Comparison of ENCODE assay signal across 22 mouse cellular contexts in genomic region chr8:66404711-66405414, GRCm38 (mm10).
A peak's percentile ranks its signal among the peaks of the same experiment; 100 is the strongest.
DNase-seq lines count a peak whose midpoint lies in the region; ATAC-seq and TF ChIP-seq lines count a peak whose summit lies in the region.
"Had no signal": no experiment of that assay in that cellular context is flagged by ENCODE, and none has a peak within 500 bp of the region (broad histone marks: within the 10 kb centered on the region; RNA-seq: fewer than 3 reads in every experiment).

No protein-coding gene starts in this region.

- no peak for TF ChIP-seq EP300 in liver, postnatal 0 days (IDR thresholded peaks at IDR 0.05; ENCODE audit: low read depth)

- no peak overlapping the region for H3K4me3 ChIP-seq in forebrain, embryonic 13.5 days
- H3K4me3 ChIP-seq in forebrain, embryonic 15.5 days: no peak overlapping the region
- H3K4me3 ChIP-seq in liver, postnatal 0 days (ENCODE audit: low read depth, low read length): no peak overlapping the region
- H3K4me3 ChIP-seq in liver, embryonic 11.5 days (ENCODE audit: low read depth, low read length): no peak overlapping the region
- H3K4me3 ChIP-seq in intestine, embryonic 16.5 days (ENCODE audit: low read length): no peak overlapping the region
- H3K4me3 ChIP-seq: embryonic facial prominence, embryonic 13.5 days; erythroblast, embryonic 14.5 days; heart, embryonic 10.5 days; hindbrain, embryonic 15.5 days; intestine, embryonic 15.5 days; liver, embryonic 13.5 days had no signal

- no peaks in the 10 kb centered on the region for H3K9me3 ChIP-seq in forebrain, embryonic 13.5 days (replicated peaks)
- H3K9me3 ChIP-seq in forebrain, embryonic 15.5 days: no peaks in the 10 kb centered on the region
- no peaks in the 10 kb centered on the region for H3K9me3 ChIP-seq in liver, postnatal 0 days (ENCODE audit: low read length)
- no peaks in the 10 kb centered on the region for H3K9me3 ChIP-seq in liver, embryonic 11.5 days (ENCODE audit: control insufficient read depth, low read length)
- H3K9me3 ChIP-seq in intestine, embryonic 16.5 days (ENCODE audit: control insufficient read depth, low read length): no peaks in the 10 kb centered on the region
- H3K9me3 ChIP-seq: embryonic facial prominence, embryonic 13.5 days; heart, embryonic 10.5 days; hindbrain, embryonic 15.5 days; intestine, embryonic 15.5 days; liver, embryonic 13.5 days had no signal

- no peak for TF ChIP-seq CTCF in liver, postnatal 0 days (IDR thresholded peaks at IDR 0.05; ENCODE audit: low read depth)
- no peak for TF ChIP-seq CTCF in brain, embryonic 14.5 days (IDR thresholded peaks at IDR 0.05; ENCODE audit: borderline replicate concordance, extremely low read depth, insufficient read depth, insufficient read length)

- no peak for DNase-seq in liver, postnatal 0 days
- no peak for DNase-seq in liver, embryonic 11.5 days (ENCODE audit: low spot score)
- DNase-seq in A20 (ENCODE audit: low read depth, low spot score): peak; percentile 76
- peak; percentile 62 for DNase-seq in brain, embryonic 14.5 days (ENCODE audit: low read depth)
- DNase-seq in embryo, embryonic 9.5 days (ENCODE audit: extremely low spot score): no peak
- DNase-seq: adrenal gland, postnatal 36 days; cerebellum, adult 2 months; cerebellum, postnatal 25 days; heart, postnatal 4 days; kidney, adult 9 months; kidney, postnatal 14 days; liver, embryonic 13.5 days; lung, embryonic 14.5 days had no signal

- WGBS in forebrain, embryonic 13.5 days: 65% methylated on average over 2 of the region's 2 CpGs
- WGBS in forebrain, embryonic 15.5 days: 71% methylated on average over 2 of the region's 2 CpGs
- WGBS in liver, postnatal 0 days (ENCODE audit: insufficient replicate concordance): 72% methylated on average over 2 of the region's 2 CpGs
- 72% methylated on average over 2 of the region's 2 CpGs for WGBS in liver, embryonic 11.5 days
- 88% methylated on average over 2 of the region's 2 CpGs for WGBS in intestine, embryonic 16.5 days

- no peaks in the 10 kb centered on the region for H3K27me3 ChIP-seq in forebrain, embryonic 13.5 days
- H3K27me3 ChIP-seq in forebrain, embryonic 15.5 days: no peaks in the 10 kb centered on the region
- H3K27me3 ChIP-seq in liver, postnatal 0 days (ENCODE audit: insufficient read depth, low read length): no peaks in the 10 kb centered on the region
- no peaks in the 10 kb centered on the region for H3K27me3 ChIP-seq in liver, embryonic 11.5 days (replicated peaks; ENCODE audit: control insufficient read depth, insufficient read depth, low read length)
- H3K27me3 ChIP-seq in intestine, embryonic 16.5 days (replicated peaks; ENCODE audit: control insufficient read depth, insufficient read depth, low read length): no peaks in the 10 kb centered on the region
- H3K27me3 ChIP-seq: embryonic facial prominence, embryonic 13.5 days; hindbrain, embryonic 15.5 days; intestine, embryonic 15.5 days; liver, embryonic 13.5 days had no signal

- no peaks in the 10 kb centered on the region for H3K36me3 ChIP-seq in forebrain, embryonic 13.5 days (ENCODE audit: poor library complexity, severe bottlenecking)
- H3K36me3 ChIP-seq in forebrain, embryonic 15.5 days: no peaks in the 10 kb centered on the region
- no peaks in the 10 kb centered on the region for H3K36me3 ChIP-seq in liver, postnatal 0 days (replicated peaks; ENCODE audit: insufficient read depth, low read length)
- H3K36me3 ChIP-seq in liver, embryonic 11.5 days (ENCODE audit: control insufficient read depth, insufficient read depth, low read length): no peaks in the 10 kb centered on the region
- no peaks in the 10 kb centered on the region for H3K36me3 ChIP-seq in intestine, embryonic 16.5 days (ENCODE audit: control insufficient read depth, insufficient read depth, low read length)
- H3K36me3 ChIP-seq: embryonic facial prominence, embryonic 13.5 days; heart, embryonic 10.5 days; hindbrain, embryonic 15.5 days; intestine, embryonic 15.5 days; liver, embryonic 13.5 days had no signal

- H3K27ac ChIP-seq in forebrain, embryonic 13.5 days: no peak overlapping the region
- no peak overlapping the region for H3K27ac ChIP-seq in forebrain, embryonic 15.5 days (replicated peaks)
- peak overlapping the region; percentile 39; the same call in 1 of the 2 replicates for H3K27ac ChIP-seq in liver, postnatal 0 days (ENCODE audit: low read depth)
- H3K27ac ChIP-seq in liver, embryonic 11.5 days (ENCODE audit: low read depth, low read length): no peak overlapping the region
- no peak overlapping the region for H3K27ac ChIP-seq in intestine, embryonic 16.5 days (ENCODE audit: low read length)
- H3K27ac ChIP-seq: embryonic facial prominence, embryonic 13.5 days; heart, embryonic 10.5 days; hindbrain, embryonic 15.5 days; intestine, embryonic 15.5 days; liver, embryonic 13.5 days had no signal

- no peaks in the 10 kb centered on the region for H3K4me1 ChIP-seq in forebrain, embryonic 13.5 days
- no peaks in the 10 kb centered on the region for H3K4me1 ChIP-seq in forebrain, embryonic 15.5 days
- no peaks in the 10 kb centered on the region for H3K4me1 ChIP-seq in liver, postnatal 0 days (ENCODE audit: insufficient read depth)
- no peaks in the 10 kb centered on the region for H3K4me1 ChIP-seq in liver, embryonic 11.5 days (replicated peaks; ENCODE audit: control insufficient read depth, insufficient read depth, low read length)
- H3K4me1 ChIP-seq in intestine, embryonic 16.5 days (ENCODE audit: control insufficient read depth, insufficient read depth, low read length): no peaks in the 10 kb centered on the region
- H3K4me1 ChIP-seq: embryonic facial prominence, embryonic 13.5 days; heart, embryonic 10.5 days; hindbrain, embryonic 15.5 days; intestine, embryonic 15.5 days; liver, embryonic 13.5 days had no signal

- ATAC-seq in forebrain, embryonic 13.5 days: peak; percentile 57; the same call in 1 of the 2 replicates
- no peak for ATAC-seq in forebrain, embryonic 15.5 days (replicated peaks)
- ATAC-seq in liver, postnatal 0 days: no peak
- ATAC-seq in liver, embryonic 11.5 days (replicated peaks; ENCODE audit: low FRiP score): no peak
- ATAC-seq in intestine, embryonic 16.5 days: no peak
- ATAC-seq: CD4-positive, CD25-positive, alpha-beta regulatory T cell, adult 4 months; intestine, embryonic 15.5 days had no signal

- H3K4me2 ChIP-seq in forebrain, embryonic 13.5 days: no peak overlapping the region
- no peak overlapping the region for H3K4me2 ChIP-seq in forebrain, embryonic 15.5 days (replicated peaks)
- H3K4me2 ChIP-seq in liver, postnatal 0 days (ENCODE audit: low read depth, low read length): no peak overlapping the region
- no peak overlapping the region for H3K4me2 ChIP-seq in liver, embryonic 11.5 days
- no peak overlapping the region for H3K4me2 ChIP-seq in intestine, embryonic 16.5 days (ENCODE audit: low read depth, low read length)
- H3K4me2 ChIP-seq: embryonic facial prominence, embryonic 13.5 days; hindbrain, embryonic 15.5 days; intestine, embryonic 15.5 days; liver, embryonic 13.5 days; lung, embryonic 14.5 days had no signal

- no peak overlapping the region for H3K9ac ChIP-seq in forebrain, embryonic 13.5 days
- no peak overlapping the region for H3K9ac ChIP-seq in forebrain, embryonic 15.5 days (replicated peaks)
- H3K9ac ChIP-seq in liver, postnatal 0 days (replicated peaks): no peak overlapping the region
- H3K9ac ChIP-seq in liver, embryonic 11.5 days (ENCODE audit: low read depth, low read length): no peak overlapping the region
- H3K9ac ChIP-seq in intestine, embryonic 16.5 days (ENCODE audit: low read depth, low read length): no peak overlapping the region
- H3K9ac ChIP-seq: embryonic facial prominence, embryonic 13.5 days; hindbrain, embryonic 15.5 days; intestine, embryonic 15.5 days; liver, embryonic 13.5 days; lung, embryonic 14.5 days had no signal

- no peak for TF ChIP-seq POLR2A in brain, embryonic 14.5 days (IDR thresholded peaks at IDR 0.05; ENCODE audit: borderline replicate concordance, extremely low read depth, insufficient read depth, insufficient read length, poor library complexity, severe bottlenecking)

Comparison
In these comparisons a context has a peak if more than half of its experiments do, and no peak if none do; other contexts are left out.
1. DNase-seq: peak in A20 (single experiment) and brain, embryonic 14.5 days (single experiment); none in liver, postnatal 0 days (single experiment), liver, embryonic 11.5 days (single experiment) and embryo, embryonic 9.5 days (single experiment).